Mouse (Mus musculus) C2C12 (cell line): Measurements from ENCODE around the gene Sos2. TPM values are rescaled to one million over a fixed set of nuclear protein-coding genes. Genes with fewer than 3 reads are reported as not detected.
"Not testable (repeated sequence)": the region's sequence is repeated elsewhere in the genome, so short reads cannot be mapped to it uniquely, and the experiment has no call there.

ENCODE experiments used
- H3K27me3 ChIP-seq: one replicate; pipeline ENCODE4 v1.6.1; 2011; ENCODE audit not compliant: control insufficient read depth, insufficient read depth, insufficient read length
- H3K36me3 ChIP-seq: one replicate; pipeline ENCODE4 v1.6.1; 2011; ENCODE audit not compliant: control insufficient read depth, insufficient read depth
- H3K4me3 ChIP-seq: one replicate; pipeline ENCODE4 v1.5.1; 2011; ENCODE audit warnings: mild to moderate bottlenecking, control low read depth; ENCODE audit not compliant: poor library complexity, insufficient read depth, severe bottlenecking
- H3K79me2 ChIP-seq: one replicate; pipeline ENCODE4 v1.6.1; 2011; ENCODE audit not compliant: control insufficient read depth, insufficient read depth
- H3K79me3 ChIP-seq: one replicate; pipeline ENCODE4 v1.6.1; 2011; ENCODE audit warnings: low read depth, control low read depth
- H3ac ChIP-seq: one replicate; pipeline ENCODE3; 2011; ENCODE audit warnings: low read depth; ENCODE audit not compliant: control insufficient read depth, insufficient read length
- CEBPB ChIP-seq: IDR thresholded peaks from one replicate; pipeline ENCODE4 v1.6.1; 2011; ENCODE audit warnings: low read depth, mild to moderate bottlenecking, control low read depth, moderate library complexity
- CTCF ChIP-seq: IDR thresholded peaks from one replicate; pipeline ENCODE4 v1.5.1; 2011; ENCODE audit not compliant: control insufficient read depth, insufficient read depth, insufficient read length
- FOSL1 ChIP-seq: IDR thresholded peaks from one replicate; pipeline ENCODE4 v1.8.0; 2011; ENCODE audit warnings: mild to moderate bottlenecking, low read length; ENCODE audit not compliant: poor library complexity, insufficient read depth, severe bottlenecking
- MAX ChIP-seq: IDR thresholded peaks from one replicate; pipeline ENCODE4 v1.6.1; 2011; ENCODE audit warnings: mild to moderate bottlenecking, control low read depth
- MYOD1 ChIP-seq: IDR thresholded peaks from one replicate; pipeline ENCODE4 v1.6.1; 2011; ENCODE audit warnings: low read depth; ENCODE audit not compliant: control insufficient read depth, insufficient read length
- MYOG ChIP-seq: IDR thresholded peaks from one replicate; pipeline ENCODE4 v1.6.1; 2011; ENCODE audit not compliant: control insufficient read depth, insufficient read length; ENCODE audit errors: extremely low read depth
- USF1 ChIP-seq: IDR thresholded peaks from one replicate; pipeline ENCODE4 v1.6.1; 2011; ENCODE audit warnings: low read depth, mild to moderate bottlenecking, control low read depth, moderate library complexity
- polyA plus RNA-seq: library from polyadenylated mRNA; unstranded; fragments of >200 nt; fragmentation: generic; extraction: Trizol; gene quantifications from one replicate; pipeline ENCODE4 v1.2.1, GENCODE M21; 2012; ENCODE audit warnings: missing spikeins

Gene Sos2
- polyA plus RNA-seq, 1 experiment, result 3.0 TPM

GRCm38 (mm10) chr12:69666721-69667120 is 14.9 kb downstream of the Sos2 start:
- Histone ChIP-seq H3K36me3 (no peaks in the 10 kb centered on the region), H3K79me2 (peaks cover 77% of the 10 kb centered on the region), H3K27me3 (no peaks in the 10 kb centered on the region), H3ac (no peak overlapping the region), H3K79me3 (peaks cover 31% of the 10 kb centered on the region), H3K4me3 (no peak overlapping the region)
- TF ChIP-seq MAX (no peak), MYOG (no peak), CEBPB (no peak), MYOD1 (no peak), FOSL1 (no peak), USF1 (no peak)

GRCm38 (mm10) chr12:69661658-69662057 is 20.0 kb downstream of the Sos2 start:
- Histone ChIP-seq H3K79me2 (peaks cover 66% of the 10 kb centered on the region), H3K27me3 (no peaks in the 10 kb centered on the region), H3ac (no peak overlapping the region), H3K36me3 (no peaks in the 10 kb centered on the region), H3K79me3 (peaks cover 25% of the 10 kb centered on the region), H3K4me3 (no peak overlapping the region)
- TF ChIP-seq USF1, result no peak
- TF ChIP-seq MYOG, result no peak
- TF ChIP-seq FOSL1, result no peak
- TF ChIP-seq CEBPB, result no peak
- no peak for TF ChIP-seq CTCF
- TF ChIP-seq MYOD1, result no peak
- TF ChIP-seq MAX, result no peak

GRCm38 (mm10) chr12:69653973-69654372 is 27.7 kb downstream of the Sos2 start:
- not testable (repeated sequence) for H3K36me3 ChIP-seq, H3K27me3 ChIP-seq, H3K79me3 ChIP-seq, H3ac ChIP-seq, H3K4me3 ChIP-seq, H3K79me2 ChIP-seq

- no peaks in the 10 kb centered on the region for H3K27me3 ChIP-seq
- H3K79me3 ChIP-seq, result no peaks in the 10 kb centered on the region
- no peak overlapping the region for H3K4me3 ChIP-seq
- H3K79me2 ChIP-seq, result no peaks in the 10 kb centered on the region
- no peak for TF ChIP-seq MYOD1
- TF ChIP-seq MYOG, result no peak
- no peak for TF ChIP-seq MAX
- TF ChIP-seq FOSL1, result no peak
- TF ChIP-seq CEBPB, result no peak
- no peak for TF ChIP-seq USF1
- TF ChIP-seq CTCF, result no peak
- H3ac ChIP-seq, result no peak overlapping the region
- H3K36me3 ChIP-seq, result no peaks in the 10 kb centered on the region
These were observed 32.1 kb downstream of the Sos2 start for GRCm38 (mm10) chr12:69649511-69649910.

- H3K27me3 ChIP-seq, result no peaks in the 10 kb centered on the region
- no peak overlapping the region for H3K4me3 ChIP-seq
- H3K79me3 ChIP-seq, result no peaks in the 10 kb centered on the region
- H3K79me2 ChIP-seq, result no peaks in the 10 kb centered on the region
- TF ChIP-seq FOSL1, result no peak
- no peak for TF ChIP-seq USF1
- TF ChIP-seq MAX, result no peak
- TF ChIP-seq CEBPB, result no peak
- TF ChIP-seq MYOD1, result no peak
- TF ChIP-seq CTCF, result no peak
- TF ChIP-seq MYOG, result no peak
- H3K36me3 ChIP-seq, result no peaks in the 10 kb centered on the region
- no peak overlapping the region for H3ac ChIP-seq
These were observed 35.6 kb downstream of the Sos2 start for GRCm38 (mm10) chr12:69645821-69646616.

- Histone ChIP-seq H3K36me3 (peaks cover under 1% of the 10 kb centered on the region), H3K4me3 (no peak overlapping the region)
These were observed 36.8 kb downstream of the Sos2 start for GRCm38 (mm10) chr12:69644877-69645276.

More at GRCm38 (mm10) chr12:69644877-69645276, 36.8 kb downstream of the Sos2 start:
- Histone ChIP-seq H3K27me3 (no peaks in the 10 kb centered on the region), H3K79me3 (no peaks in the 10 kb centered on the region), H3ac (no peak overlapping the region), H3K79me2 (no peaks in the 10 kb centered on the region)
- no peak for TF ChIP-seq USF1
- TF ChIP-seq MYOG, result no peak
